In the genomic region with DNA sequence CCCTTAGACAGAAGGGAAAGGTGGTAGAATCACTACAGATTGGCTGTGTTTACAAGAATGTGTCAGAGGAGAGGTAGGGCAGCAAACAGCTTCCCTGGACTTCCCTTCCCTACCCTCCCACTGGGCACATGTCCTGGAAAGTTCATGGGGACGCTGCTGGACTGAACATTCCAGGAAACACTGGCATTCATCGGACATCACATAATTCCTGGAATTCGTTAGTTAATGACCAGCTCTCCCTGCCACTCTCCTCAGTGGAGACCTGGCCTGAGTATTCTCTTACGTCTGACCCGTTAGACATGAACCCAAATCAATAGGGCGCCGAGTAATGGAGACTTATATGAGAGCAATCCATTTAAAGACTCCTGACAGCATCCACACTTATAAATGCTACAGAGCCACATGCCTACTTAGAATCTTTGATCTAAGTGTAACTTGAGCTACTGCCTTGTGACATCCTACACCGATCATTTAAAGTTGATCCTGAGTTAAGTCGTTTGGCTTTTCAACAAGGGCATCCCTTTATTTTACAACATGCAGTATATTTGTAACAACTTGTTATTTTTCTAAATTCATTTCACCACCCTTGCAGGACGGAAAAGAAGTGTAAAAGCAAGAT, we compare ENCODE assay signal across 18 mouse cellular contexts.
A peak's percentile ranks its signal among the peaks of the same experiment; 100 is the strongest.
DNase-seq lines count a peak whose midpoint lies in the region; ATAC-seq and TF ChIP-seq lines count a peak whose summit lies in the region.
"Had no signal": no experiment of that assay in that cellular context is flagged by ENCODE, and none has a peak within 500 bp of the region (broad histone marks: within the 10 kb centered on the region; RNA-seq: fewer than 3 reads in every experiment).

No protein-coding gene starts in this region.

- peak overlapping the region; percentile 82 for H3K27ac ChIP-seq in liver, postnatal 0 days (ENCODE audit: low read depth)
- H3K27ac ChIP-seq in liver, embryonic 11.5 days (ENCODE audit: low read depth, low read length), result no peak overlapping the region
- H3K27ac ChIP-seq in hindbrain, embryonic 14.5 days, result no peak overlapping the region
- H3K27ac ChIP-seq: gastrocnemius, adult 2 months; heart, adult 2 months; liver, embryonic 15.5 days had no signal

- ATAC-seq in liver, postnatal 0 days, result peak; percentile 94
- no peak for ATAC-seq in liver, embryonic 11.5 days (replicated peaks; ENCODE audit: low FRiP score)
- ATAC-seq in hindbrain, embryonic 14.5 days (ENCODE audit: low FRiP score), result no peak
- ATAC-seq: forebrain, embryonic 14.5 days; intestine, postnatal 0 days had no signal

- no peaks in the 10 kb centered on the region for H3K36me3 ChIP-seq in liver, postnatal 0 days (replicated peaks; ENCODE audit: insufficient read depth, low read length)
- no peaks in the 10 kb centered on the region for H3K36me3 ChIP-seq in liver, embryonic 11.5 days (ENCODE audit: control insufficient read depth, insufficient read depth, low read length)
- no peaks in the 10 kb centered on the region for H3K36me3 ChIP-seq in hindbrain, embryonic 14.5 days (replicated peaks; ENCODE audit: control insufficient read depth, insufficient read depth)
- H3K36me3 ChIP-seq: liver, embryonic 15.5 days had no signal

- WGBS in liver, postnatal 0 days (ENCODE audit: insufficient replicate concordance), result 60% methylated on average over 10 of the region's 10 CpGs
- 59% methylated on average over 10 of the region's 10 CpGs for WGBS in liver, embryonic 11.5 days
- WGBS in hindbrain, embryonic 14.5 days, result 80% methylated on average over 10 of the region's 10 CpGs

- H3K4me1 ChIP-seq in liver, postnatal 0 days (ENCODE audit: insufficient read depth), result peaks cover 21% of the 10 kb centered on the region
- H3K4me1 ChIP-seq in liver, embryonic 11.5 days (replicated peaks; ENCODE audit: control insufficient read depth, insufficient read depth, low read length), result no peaks in the 10 kb centered on the region
- H3K4me1 ChIP-seq in hindbrain, embryonic 14.5 days (replicated peaks; ENCODE audit: control insufficient read depth, insufficient read depth, low read length), result peaks cover 16% of the 10 kb centered on the region
- H3K4me1 ChIP-seq: liver, embryonic 15.5 days had no signal

- peak overlapping the region; percentile 55 for H3K4me2 ChIP-seq in liver, postnatal 0 days (ENCODE audit: low read depth, low read length)
- H3K4me2 ChIP-seq in liver, embryonic 11.5 days, result no peak overlapping the region
- no peak overlapping the region for H3K4me2 ChIP-seq in hindbrain, embryonic 14.5 days (replicated peaks)
- H3K4me2 ChIP-seq: liver, embryonic 15.5 days had no signal

- no peak for TF ChIP-seq CTCF in liver, postnatal 0 days (IDR thresholded peaks at IDR 0.05; ENCODE audit: low read depth)

- H3K27me3 ChIP-seq in liver, postnatal 0 days (ENCODE audit: insufficient read depth, low read length), result no peaks in the 10 kb centered on the region
- H3K27me3 ChIP-seq in liver, embryonic 11.5 days (replicated peaks; ENCODE audit: control insufficient read depth, insufficient read depth, low read length), result no peaks in the 10 kb centered on the region
- H3K27me3 ChIP-seq in hindbrain, embryonic 14.5 days (ENCODE audit: control insufficient read depth, insufficient read depth, low read length), result no peaks in the 10 kb centered on the region
- H3K27me3 ChIP-seq: liver, embryonic 15.5 days had no signal

- no peak overlapping the region for H3K4me3 ChIP-seq in liver, postnatal 0 days (ENCODE audit: low read depth, low read length)
- no peak overlapping the region for H3K4me3 ChIP-seq in liver, embryonic 11.5 days (ENCODE audit: low read depth, low read length)
- no peak overlapping the region for H3K4me3 ChIP-seq in hindbrain, embryonic 14.5 days (replicated peaks; ENCODE audit: low read length)
- H3K4me3 ChIP-seq: gastrocnemius, adult 2 months; heart, adult 2 months; liver, embryonic 15.5 days had no signal

- TF ChIP-seq EP300 in liver, postnatal 0 days (IDR thresholded peaks at IDR 0.05; ENCODE audit: low read depth), result peak; percentile 85

- DNase-seq in embryo, embryonic 10 days (ENCODE audit: low spot score), result peak; percentile 31
- DNase-seq in embryo, embryonic 9.5 days (ENCODE audit: extremely low spot score), result no peak
- peak; percentile 56 for DNase-seq in liver, postnatal 0 days
- no peak for DNase-seq in liver, embryonic 11.5 days (ENCODE audit: low spot score)
- peak; percentile 23 for DNase-seq in kidney, postnatal 10 days
- DNase-seq in mesoderm, embryonic 11.5 days (ENCODE audit: low read depth, low spot score), result peak; percentile 39
- no peak for DNase-seq in hindbrain, embryonic 14.5 days (ENCODE audit: low spot score)
- DNase-seq in retina, postnatal 1 day, result no peak
- DNase-seq: cerebellum, adult 18-20 months; gastrocnemius, adult 2 months; layer of hippocampus, postnatal 36 days; left cerebral cortex, postnatal 4 days; right cerebral cortex, postnatal 4 days; thymus, adult 18-20 months had no signal

- no peak overlapping the region for H3K9ac ChIP-seq in liver, postnatal 0 days (replicated peaks)
- no peak overlapping the region for H3K9ac ChIP-seq in liver, embryonic 11.5 days (ENCODE audit: low read depth, low read length)
- no peak overlapping the region for H3K9ac ChIP-seq in hindbrain, embryonic 14.5 days
- H3K9ac ChIP-seq: liver, embryonic 15.5 days had no signal

- H3K9me3 ChIP-seq in liver, postnatal 0 days (ENCODE audit: low read length), result no peaks in the 10 kb centered on the region
- no peaks in the 10 kb centered on the region for H3K9me3 ChIP-seq in liver, embryonic 11.5 days (ENCODE audit: control insufficient read depth, low read length)
- H3K9me3 ChIP-seq in hindbrain, embryonic 14.5 days (ENCODE audit: control insufficient read depth, low read length), result no peaks in the 10 kb centered on the region
- H3K9me3 ChIP-seq: liver, embryonic 15.5 days had no signal

Comparison
In these comparisons a context has a peak if more than half of its experiments do, and no peak if none do; other contexts are left out.
1. DNase-seq: peak in embryo, embryonic 10 days (single experiment), liver, postnatal 0 days (single experiment), kidney, postnatal 10 days (single experiment) and mesoderm, embryonic 11.5 days (single experiment); none in embryo, embryonic 9.5 days (single experiment), liver, embryonic 11.5 days (single experiment), hindbrain, embryonic 14.5 days (single experiment) and retina, postnatal 1 day (single experiment).